Mouse (Mus musculus) embryo, embryonic 11 days (tissue): ENCODE data around the gene Miox.

Experiments
- DNase-seq: peaks from one replicate; pipeline ENCODE4 v3.0.0-alpha.2; 2015

Gene Miox

GRCm38 (mm10) chr15:89372536-89372935 lies 38.3 kb downstream of the Miox start:
- no peak for DNase-seq

GRCm38 (mm10) chr15:89373027-89373761 lies 39.0 kb downstream of the Miox start:
- peak; percentile 89 for DNase-seq

GRCm38 (mm10) chr15:89373762-89374248 lies 39.6 kb downstream of the Miox start, which contains the start of gene Sco2:
Gene Sco2 (minus strand): TSS chr15:89373846.
- DNase-seq, result peak; percentile 95

GRCm38 (mm10) chr15:89374340-89374739 lies 40.1 kb downstream of the Miox start:
- DNase-seq, result no peak

- DNase-seq, result no peak
Measured at GRCm38 (mm10) chr15:89374801-89375534, 40.8 kb downstream of the Miox start.

- no peak for DNase-seq
Measured at GRCm38 (mm10) chr15:89376040-89376439, 41.8 kb downstream of the Miox start.

- DNase-seq, result no peak
Measured at GRCm38 (mm10) chr15:89376957-89377356, 42.8 kb downstream of the Miox start, which contains the start of gene Tymp. Gene Tymp (minus strand): TSS chr15:89377039.

- DNase-seq, result peak; percentile 20
Measured at GRCm38 (mm10) chr15:89377362-89377761, 43.2 kb downstream of the Miox start.

GRCm38 (mm10) chr15:89377938-89378828 lies 44.0 kb downstream of the Miox start:
- peak; percentile 21 for DNase-seq

- peak; percentile 52 for DNase-seq
Measured at GRCm38 (mm10) chr15:89378831-89379401, 44.7 kb downstream of the Miox start, which contains the start of gene Odf3b. Gene Odf3b (minus strand): TSS chr15:89379282.

GRCm38 (mm10) chr15:89379429-89379828 lies 45.2 kb downstream of the Miox start:
- DNase-seq, result no peak

- DNase-seq, result no peak
Measured at GRCm38 (mm10) chr15:89384617-89385016, 50.4 kb downstream of the Miox start, which contains the start of gene Klhdc7b. Gene Klhdc7b (plus strand): TSS chr15:89384917.
